In the genomic region with DNA sequence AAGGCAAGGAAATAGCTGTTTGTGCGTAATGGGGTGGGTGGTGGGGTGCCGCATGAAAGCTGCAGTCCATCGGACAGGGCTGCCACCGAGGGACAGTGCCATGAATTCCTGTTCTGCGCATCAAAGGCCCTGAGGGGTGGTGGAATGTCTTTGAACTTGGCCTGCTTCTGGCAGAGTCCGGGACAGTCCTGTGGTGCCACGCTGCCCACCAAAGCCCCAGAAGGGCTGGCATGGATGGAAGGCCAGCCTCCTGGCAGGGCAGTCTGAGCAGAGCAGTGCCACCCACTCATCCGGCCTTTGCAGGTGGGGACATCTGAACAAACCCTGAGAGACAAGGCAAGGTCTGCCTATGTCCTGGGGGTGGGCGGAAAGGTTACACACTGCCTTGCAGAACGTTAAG, we compare ENCODE assay signal across 13 mouse cellular contexts.
"Had no signal": no experiment of that assay in that cellular context is flagged by ENCODE, and none has a peak within 500 bp of the region (broad histone marks: within the 10 kb centered on the region; RNA-seq: fewer than 3 reads in every experiment).

No protein-coding gene starts in this region.

- H3K4me2 ChIP-seq: limb, embryonic 12.5 days; limb, embryonic 15.5 days; liver, embryonic 11.5 days; lung, embryonic 14.5 days; midbrain, embryonic 12.5 days had no signal

- H3K9ac ChIP-seq: limb, embryonic 12.5 days; limb, embryonic 15.5 days; liver, embryonic 14.5 days; liver, postnatal 0 days; lung, embryonic 14.5 days; midbrain, embryonic 12.5 days had no signal

- H3K4me3 ChIP-seq: limb, embryonic 12.5 days; limb, embryonic 15.5 days; midbrain, embryonic 12.5 days had no signal

- DNase-seq: kidney, postnatal 25 days; left cerebral cortex, postnatal 4 days; liver, postnatal 0 days; lung, embryonic 14.5 days; thymus, adult 18-20 months; thymus, postnatal 4 days had no signal

- H3K27me3 ChIP-seq: limb, embryonic 12.5 days; limb, embryonic 15.5 days; midbrain, embryonic 12.5 days had no signal

- ATAC-seq: liver, postnatal 0 days; lung, postnatal 0 days had no signal

- H3K9me3 ChIP-seq: limb, embryonic 12.5 days; limb, embryonic 15.5 days; midbrain, embryonic 12.5 days had no signal

- H3K27ac ChIP-seq: limb, embryonic 12.5 days; limb, embryonic 15.5 days; liver, embryonic 14.5 days; macrophage had no signal
